Mouse (Mus musculus): ENCODE measurements at regions not wholly inside any gene's neighbourhood (a gene's known extent, or its start where the extent isn't known, plus 50 kb on each side); places are given as distances from the start of the nearest gene placed in this dataset.
"Not testable (repeated sequence)": the region's sequence is repeated elsewhere in the genome, so short reads cannot be mapped to it uniquely, and the experiment has no call there.

DNA sequence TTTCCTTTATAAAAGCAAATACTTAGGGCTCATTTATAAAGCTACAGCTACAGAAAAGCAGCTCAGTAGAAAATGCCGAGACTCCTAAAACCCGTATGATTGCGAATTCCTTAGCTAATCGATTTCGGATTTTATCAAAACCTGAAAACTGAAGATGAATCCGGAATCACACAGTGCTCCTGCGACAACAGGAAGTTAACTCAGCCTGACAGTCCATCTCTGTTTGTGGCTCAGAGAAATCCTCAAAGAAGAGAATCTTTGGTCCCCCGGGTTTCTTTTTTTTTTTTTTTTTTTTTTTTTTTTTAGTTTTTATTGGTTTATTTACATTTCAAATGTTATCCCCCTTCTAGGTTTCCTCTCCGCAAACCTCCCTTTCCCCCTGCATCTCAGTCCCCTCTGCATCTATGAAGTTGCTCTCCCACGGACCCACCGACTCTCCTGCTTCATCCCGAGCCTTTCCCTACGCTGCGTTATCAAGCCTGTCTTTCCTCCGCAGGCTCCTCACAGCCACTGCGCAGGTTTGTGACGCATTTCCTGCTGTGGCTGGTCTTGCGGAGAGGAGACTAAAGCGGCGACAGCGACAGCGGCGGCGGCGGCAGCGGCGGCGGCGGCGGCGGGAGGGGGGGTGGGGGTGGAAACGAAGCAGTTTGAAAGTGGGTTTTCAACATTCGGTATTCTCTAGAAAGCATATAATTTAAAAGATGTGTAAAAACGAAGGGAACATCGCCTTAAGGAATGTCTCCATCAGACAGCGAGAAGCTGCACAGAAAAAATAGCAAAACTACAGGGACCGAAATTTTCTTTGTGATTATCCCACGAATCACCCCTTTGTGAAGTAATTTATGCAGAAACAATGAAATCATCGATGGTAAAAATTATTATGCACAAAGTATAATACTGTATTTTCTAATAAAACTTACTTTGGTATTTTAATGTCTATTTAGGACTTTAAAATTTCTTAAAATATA is 352.3 kb upstream of the Snrpn start:
- intact Hi-C loops (cut with DNase I), result not testable (repeated sequence)

- intact Hi-C loops (cut with DNase I), result loop anchor here (5.0 kb wide), 1 partner anchor 101 kb away; no protein-coding TSS in a partner anchor
Measured at GRCm38 (mm10) chr7:60487839-60488454, 347.9 kb upstream of the Snrpn start.

- intact Hi-C loops (cut with DNase I), result not testable (repeated sequence)
Measured at GRCm38 (mm10) chr7:60450074-60450603, 310.1 kb upstream of the Snrpn start.

DNA sequence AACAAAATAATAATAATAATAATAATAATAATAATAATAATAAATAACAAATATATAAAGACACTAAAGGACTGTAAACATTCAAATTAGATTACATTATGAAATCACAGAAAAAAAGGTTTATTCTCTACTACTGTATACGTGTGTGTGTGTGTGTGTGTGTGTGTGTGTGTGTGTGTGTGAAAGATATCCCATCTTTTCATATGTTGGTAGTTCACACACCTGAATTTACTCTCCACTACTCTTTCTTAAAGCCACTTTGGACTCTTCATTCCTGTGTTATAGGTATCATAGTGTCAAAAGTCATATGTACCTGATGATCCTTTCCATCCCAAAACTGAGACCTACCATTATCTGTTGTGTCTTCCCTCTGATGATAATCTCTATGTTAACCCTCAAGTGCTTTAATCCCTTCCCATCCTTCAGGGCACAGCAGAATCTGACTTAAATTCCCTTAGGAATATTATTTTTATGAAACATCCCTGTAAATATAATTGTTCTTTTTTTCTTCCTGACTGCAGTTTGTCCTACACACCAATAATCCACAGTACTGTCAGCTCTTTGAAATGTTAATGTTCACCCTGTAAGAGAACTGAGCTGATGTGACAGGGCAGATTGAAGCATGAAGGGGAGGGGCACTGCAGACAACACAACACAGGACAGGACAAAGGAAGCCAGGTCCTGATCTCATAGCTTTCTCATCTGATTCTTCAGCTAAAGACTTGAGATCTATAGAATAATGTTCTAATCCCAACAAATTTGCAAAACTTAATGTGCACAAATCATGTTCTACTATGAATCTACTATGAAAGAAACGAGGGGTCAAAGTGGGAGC is 309.4 kb upstream of the Snrpn start:
- intact Hi-C loops (cut with DNase I), result not testable (repeated sequence)

DNA sequence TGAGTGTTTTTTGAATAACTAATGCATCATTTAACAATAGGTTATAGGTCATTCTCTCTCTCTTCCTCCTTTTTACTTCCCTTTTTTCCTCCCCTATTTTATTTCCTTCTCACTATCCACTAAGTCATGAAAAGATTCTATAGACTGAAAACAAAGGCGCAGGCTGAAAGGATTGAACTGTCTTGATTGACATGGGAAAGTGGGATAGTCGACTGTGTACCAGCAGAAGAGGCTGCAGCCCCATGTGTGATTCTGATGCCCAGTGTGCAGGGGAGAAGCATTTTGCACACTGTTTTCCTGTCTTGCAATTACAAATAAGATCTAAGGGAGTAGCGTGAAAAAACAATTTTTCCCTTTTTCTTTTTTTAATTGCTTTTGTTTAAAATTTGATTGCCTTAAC is 298.8 kb upstream of the Snrpn start:
- intact Hi-C loops (cut with DNase I), result no loop called here

- intact Hi-C loops (cut with DNase I), result not testable (repeated sequence)
Measured at GRCm38 (mm10) chr7:60391011-60391863, 251.2 kb upstream of the Snrpn start.

DNA sequence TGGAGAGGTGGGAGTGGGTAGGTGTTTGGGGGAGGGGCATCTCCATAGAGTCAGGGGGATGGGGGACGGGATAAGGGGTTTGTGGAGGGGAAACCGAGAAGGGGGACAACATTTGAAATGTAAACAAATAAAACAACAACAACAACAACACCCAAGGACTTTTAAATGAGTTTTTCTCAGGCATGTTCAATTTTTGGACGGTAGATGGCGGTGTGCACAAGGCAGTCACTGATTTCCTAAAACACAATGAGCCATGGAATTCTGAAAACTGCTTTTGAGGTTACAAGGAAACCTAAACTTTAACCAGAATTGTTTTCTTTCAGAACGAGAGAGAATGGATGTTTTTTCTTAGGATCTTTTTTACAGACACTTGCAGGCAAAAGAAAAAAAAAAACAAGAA is 246.9 kb upstream of the Snrpn start:
- intact Hi-C loops (cut with DNase I), result loop anchor here (5.0 kb wide), 1 partner anchor 100 kb away; no protein-coding TSS in a partner anchor

GRCm38 (mm10) chr7:60374001-60374400 is 234.0 kb upstream of the Snrpn start:
- intact Hi-C loops (cut with DNase I), result not testable (repeated sequence)

GRCm38 (mm10) chr7:60352206-60352605 is 212.2 kb upstream of the Snrpn start:
- intact Hi-C loops (cut with DNase I), result not testable (repeated sequence)
